Mouse (Mus musculus) liver, embryonic 16.5 days (tissue): ENCODE results near the gene Gm21761. TPM values are rescaled to one million over a fixed set of nuclear protein-coding genes. Genes with fewer than 3 reads are reported as not detected.
"Not testable (repeated sequence)": the region's sequence is repeated elsewhere in the genome, so short reads cannot be mapped to it uniquely, and the experiment has no call there.

Experiments used
- ATAC-seq: fragments of 200-750 bp; cut with Nextera tagmentation; 2 replicates; pipeline ENCODE4 v1.8.0; 2017; ENCODE audit warnings: low read depth, mild to moderate bottlenecking, moderate number of reproducible peaks, moderate library complexity
- H3K27ac ChIP-seq: fragments of 300-500 bp; sonication (generic); 2 replicates; pipeline ENCODE4 v1.5.1; 2014; ENCODE audit warnings: mild to moderate bottlenecking, low read length
- H3K27me3 ChIP-seq: fragments of 300-500 bp; sonication (generic); 2 replicates; pipeline ENCODE4 v1.6.1; 2014; ENCODE audit warnings: low read depth, low read length, mixed read lengths; ENCODE audit not compliant: control insufficient read depth, insufficient read depth
- H3K36me3 ChIP-seq: fragments of 300-500 bp; sonication (generic); 2 replicates; pipeline ENCODE4 v1.6.1; 2014; ENCODE audit warnings: mild to moderate bottlenecking; ENCODE audit not compliant: control insufficient read depth, insufficient read depth
- H3K4me1 ChIP-seq: fragments of 300-500 bp; sonication (generic); 2 replicates; pipeline ENCODE4 v1.6.1; 2014; ENCODE audit warnings: low read depth, low read length, mixed read lengths; ENCODE audit not compliant: control insufficient read depth
- H3K4me2 ChIP-seq: fragments of 300-500 bp; sonication (generic); 2 replicates; pipeline ENCODE4 v1.6.1; 2014; ENCODE audit warnings: low read depth, low read length, mixed read lengths
- H3K4me3 ChIP-seq: fragments of 300-500 bp; sonication (generic); 2 replicates; pipeline ENCODE4 v1.5.1; 2014; ENCODE audit warnings: low read depth, mild to moderate bottlenecking, low read length
- H3K9ac ChIP-seq: fragments of 300-500 bp; sonication (generic); 2 replicates; pipeline ENCODE4 v1.6.1; 2014; ENCODE audit warnings: low read depth, low read length
- H3K9me3 ChIP-seq: fragments of 300-500 bp; sonication (generic); replicated peaks from 2 replicates; pipeline ENCODE4 v1.6.1; 2016; ENCODE audit warnings: low read length; ENCODE audit not compliant: control insufficient read depth
- WGBS: fragments of 180-500 bp; shearing (Covaris S2); extraction: QIAGEN DNeasy Blood & Tissue Kit; methylation state at CpG from one replicate; pipeline ENCODE4 v1.1.7; 2014; ENCODE audit not compliant: insufficient replicate concordance; 5-methylcytosine and 5-hydroxymethylcytosine counted together
- polyA plus RNA-seq: library from polyadenylated mRNA; unstranded; fragments of >200 nt; fragmentation: Nextera tagmentation; extraction: Ambion mirVana; gene quantifications from 2 replicates; pipeline ENCODE4 v1.2.1, GENCODE M21; 2015

Gene Gm21761
- polyA plus RNA-seq, 1 experiment from 2014 or later, result not detected

DNA sequence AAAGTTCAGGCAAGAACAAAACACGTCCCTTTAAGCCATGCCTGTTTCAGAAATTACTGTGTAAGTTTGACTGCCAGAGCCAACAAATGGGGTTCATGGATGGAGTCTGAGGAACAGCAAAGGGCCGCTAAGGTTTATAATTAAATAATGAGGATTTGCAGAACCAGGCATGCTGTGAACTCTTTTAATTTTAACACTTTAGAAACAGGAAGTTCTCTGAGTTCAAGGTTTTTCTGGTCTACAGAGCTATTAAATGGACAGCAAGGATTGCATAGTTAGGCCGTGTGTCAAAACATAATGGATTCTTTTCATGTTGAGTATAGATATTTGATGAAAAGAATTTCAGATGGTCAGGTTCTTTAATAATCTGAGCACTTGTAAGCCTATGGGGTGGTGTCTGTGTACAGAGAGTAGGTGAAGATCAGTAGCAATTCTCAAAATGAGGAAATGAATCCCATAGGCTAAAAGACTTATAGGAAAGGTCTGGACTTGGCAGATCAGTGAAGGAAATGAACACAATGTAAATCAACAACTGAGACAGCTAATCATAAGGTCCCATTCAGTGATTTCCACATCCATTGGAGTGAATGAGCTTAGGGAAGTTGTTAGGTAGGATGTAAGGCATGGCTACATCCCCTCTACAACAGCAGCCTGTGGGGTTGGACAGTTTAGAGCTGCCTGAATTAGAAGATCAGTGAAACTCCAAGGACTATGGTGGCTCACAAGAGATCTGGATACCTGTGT lies 4.3 kb downstream of the Gm21761 start:
- H3K4me2 ChIP-seq, ATAC-seq, H3K36me3 ChIP-seq, H3K9ac ChIP-seq, H3K4me1 ChIP-seq, H3K27me3 ChIP-seq, H3K9me3 ChIP-seq, H3K4me3 ChIP-seq, H3K27ac ChIP-seq: not testable (repeated sequence)
- WGBS, result 37% methylated on average over 2 of the region's 3 CpGs

DNA sequence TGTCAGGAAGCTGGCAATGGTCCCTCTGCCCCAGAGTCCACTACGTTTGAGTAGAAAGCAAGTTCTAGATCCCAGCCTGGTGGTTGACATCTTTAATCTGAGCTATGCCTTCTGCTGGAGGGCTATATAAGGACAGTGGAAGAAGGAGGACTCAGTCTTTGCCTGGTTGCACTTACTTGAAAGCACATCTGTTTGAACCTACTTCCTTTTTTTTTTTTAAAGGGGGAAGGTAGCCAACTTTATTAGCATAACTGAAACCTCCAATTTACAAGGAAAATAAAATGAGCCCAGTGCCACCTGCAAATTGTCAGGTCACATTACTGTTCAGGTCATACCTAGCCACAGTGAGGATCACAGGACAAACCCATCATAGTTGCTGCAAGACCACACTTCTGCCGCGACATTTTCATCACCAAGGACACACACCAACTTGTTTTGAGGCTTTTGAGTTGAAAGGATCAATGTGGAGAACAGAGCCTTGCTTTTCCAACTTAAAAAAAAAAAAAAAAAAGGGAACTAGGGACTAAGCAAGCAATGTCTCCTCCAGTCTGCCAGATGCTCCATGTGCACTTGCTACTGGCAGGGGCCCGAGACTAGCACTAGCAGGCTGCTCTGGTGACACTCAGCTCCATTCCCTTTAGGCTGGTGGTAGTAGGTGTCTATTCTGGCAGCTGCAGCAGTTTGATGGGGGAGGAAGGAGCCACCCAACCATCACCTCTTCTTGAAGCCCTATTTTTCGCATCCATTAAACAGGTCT lies 11.9 kb downstream of the Gm21761 start:
- H3K4me2 ChIP-seq, H3K4me1 ChIP-seq, ATAC-seq, H3K27ac ChIP-seq, H3K9ac ChIP-seq, H3K27me3 ChIP-seq, H3K36me3 ChIP-seq, H3K9me3 ChIP-seq, H3K4me3 ChIP-seq: not testable (repeated sequence)
- 63% methylated on average over 4 of the region's 5 CpGs for WGBS

DNA sequence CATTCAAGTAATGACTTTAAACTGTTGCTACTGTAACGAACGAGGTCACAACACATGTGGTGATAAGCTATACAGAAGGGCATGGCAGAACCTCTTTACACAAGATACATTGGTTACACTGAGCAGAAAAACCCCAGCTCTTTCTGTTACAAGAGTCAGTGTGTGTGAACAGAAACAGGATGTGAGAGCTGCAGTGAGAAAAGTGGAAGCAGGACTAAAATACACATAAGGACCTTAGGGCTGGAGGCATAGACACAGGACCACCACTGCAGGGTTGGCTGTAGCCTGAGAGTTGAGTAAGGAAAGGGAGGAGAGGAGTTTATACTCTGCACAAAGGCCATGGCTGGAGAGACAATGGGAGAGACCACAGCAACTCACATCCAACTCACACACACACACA lies 12.6 kb downstream of the Gm21761 start:
- not testable (repeated sequence) for H3K4me3 ChIP-seq, H3K27ac ChIP-seq, H3K9ac ChIP-seq, ATAC-seq, H3K4me1 ChIP-seq, H3K27me3 ChIP-seq, H3K9me3 ChIP-seq, H3K36me3 ChIP-seq, H3K4me2 ChIP-seq
- WGBS, result 41% methylated on average over 2 of the region's 2 CpGs

DNA sequence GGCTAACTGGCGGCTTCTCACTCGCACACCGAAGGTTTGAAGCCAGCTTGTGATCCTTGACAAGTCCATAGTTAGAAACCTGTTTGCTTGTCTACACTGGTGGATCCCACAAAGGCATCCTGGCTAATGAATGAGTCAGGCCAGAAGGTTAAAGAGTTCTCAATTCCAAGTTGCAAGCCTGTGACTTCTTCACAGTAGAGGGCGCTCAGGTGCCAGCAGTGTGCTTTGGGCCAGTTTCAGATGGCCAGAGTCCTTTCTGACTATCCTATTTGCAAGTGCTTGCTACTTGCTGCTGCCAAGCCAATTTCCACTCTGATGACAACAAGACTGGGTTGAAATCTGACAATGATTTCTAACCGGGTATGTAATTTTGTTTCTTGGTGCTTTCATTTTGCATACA lies 30.5 kb downstream of the Gm21761 start:
- WGBS, result 49% methylated on average over 4 of the region's 5 CpGs
- H3K27ac ChIP-seq, H3K9ac ChIP-seq, H3K4me3 ChIP-seq, H3K4me1 ChIP-seq, H3K4me2 ChIP-seq, H3K36me3 ChIP-seq, ATAC-seq, H3K9me3 ChIP-seq, H3K27me3 ChIP-seq: not testable (repeated sequence)

DNA sequence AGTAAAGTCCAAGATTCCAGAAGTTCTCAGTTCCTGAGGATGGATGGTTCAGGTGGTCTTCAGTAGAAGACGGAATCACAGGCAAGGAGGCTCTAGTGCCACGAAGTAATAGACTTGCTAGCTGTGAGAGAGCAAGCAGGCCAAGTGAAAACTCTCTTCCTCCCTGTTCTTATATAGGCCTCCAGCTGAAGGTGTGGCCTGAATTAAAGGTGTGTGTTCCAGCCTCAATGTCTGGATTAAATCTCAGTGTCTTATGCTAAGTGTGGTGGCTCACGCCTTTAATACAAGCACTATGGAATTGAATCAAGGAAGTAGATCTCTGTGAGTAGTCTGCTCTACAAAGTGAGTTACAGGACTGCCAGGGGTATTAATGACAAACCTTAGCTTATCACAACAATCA lies 34.4 kb downstream of the Gm21761 start, which contains the start of gene Tcstv1:
Tcstv1 (minus strand) TSS at position 101 of the 400 bp plus-strand sequence.
- not testable (repeated sequence) for H3K4me1 ChIP-seq, H3K9me3 ChIP-seq, H3K27me3 ChIP-seq, H3K4me2 ChIP-seq, H3K4me3 ChIP-seq, H3K27ac ChIP-seq, H3K36me3 ChIP-seq, H3K9ac ChIP-seq, ATAC-seq
- WGBS, result 40% methylated on average over 3 of the region's 3 CpGs

DNA sequence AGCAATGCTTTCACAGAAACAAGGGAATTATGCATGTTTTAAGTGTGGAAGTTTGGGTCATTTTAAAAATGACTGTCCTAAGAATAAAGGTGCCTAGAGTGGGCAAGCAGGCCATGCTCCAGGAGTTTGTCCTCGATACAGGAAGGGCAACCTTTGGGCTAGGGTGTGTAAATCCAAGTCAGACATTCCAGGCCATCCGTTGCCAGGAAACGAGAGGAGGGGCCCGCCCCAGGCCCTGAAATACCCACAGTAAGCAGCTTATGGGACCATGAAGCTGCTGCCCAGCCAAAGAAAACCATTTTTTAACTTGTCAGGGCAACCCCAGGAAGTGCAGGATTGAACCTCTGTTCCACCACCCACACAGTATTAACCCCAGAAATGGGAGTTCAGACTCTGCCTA lies 42.2 kb downstream of the Gm21761 start:
- not testable (repeated sequence) for H3K9ac ChIP-seq, H3K27ac ChIP-seq, ATAC-seq, H3K4me3 ChIP-seq, H3K4me2 ChIP-seq, H3K9me3 ChIP-seq, H3K27me3 ChIP-seq, H3K4me1 ChIP-seq, H3K36me3 ChIP-seq
- WGBS, result 36% methylated on average over 4 of the region's 4 CpGs

DNA sequence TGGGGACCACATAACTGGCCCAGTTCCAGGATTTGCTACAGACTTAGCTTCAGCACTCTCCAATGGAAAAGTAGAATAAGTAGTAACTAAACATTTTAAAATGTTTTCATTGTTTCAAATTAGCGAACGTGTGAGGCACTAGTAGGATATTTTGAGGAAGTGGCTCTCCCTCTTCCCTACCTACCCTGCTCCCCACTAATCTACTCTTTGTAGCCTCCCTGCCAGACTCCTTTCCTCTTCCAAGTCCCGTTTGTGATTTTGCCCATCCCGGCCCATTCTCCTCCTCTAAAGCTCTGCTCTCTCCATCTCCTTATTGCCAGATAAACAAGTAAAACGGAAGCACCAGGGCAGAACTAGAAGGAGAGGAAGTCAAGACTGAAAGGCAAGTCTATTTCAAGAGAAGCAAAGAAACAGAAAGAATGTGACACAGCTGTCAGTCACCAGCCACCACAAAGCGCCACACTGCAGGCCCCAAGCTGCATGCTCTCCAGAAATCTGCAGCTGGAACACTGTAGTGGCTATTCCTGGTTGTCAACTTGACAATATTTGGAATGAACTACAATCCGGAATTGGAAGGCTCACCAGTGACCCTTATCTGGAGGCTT lies 64.6 kb downstream of the Gm21761 start:
- H3K4me3 ChIP-seq, H3K9me3 ChIP-seq, H3K4me2 ChIP-seq, H3K9ac ChIP-seq, H3K4me1 ChIP-seq, H3K27me3 ChIP-seq, H3K36me3 ChIP-seq, ATAC-seq, H3K27ac ChIP-seq: not testable (repeated sequence)
- WGBS, result 45% methylated on average over 6 of the region's 7 CpGs

DNA sequence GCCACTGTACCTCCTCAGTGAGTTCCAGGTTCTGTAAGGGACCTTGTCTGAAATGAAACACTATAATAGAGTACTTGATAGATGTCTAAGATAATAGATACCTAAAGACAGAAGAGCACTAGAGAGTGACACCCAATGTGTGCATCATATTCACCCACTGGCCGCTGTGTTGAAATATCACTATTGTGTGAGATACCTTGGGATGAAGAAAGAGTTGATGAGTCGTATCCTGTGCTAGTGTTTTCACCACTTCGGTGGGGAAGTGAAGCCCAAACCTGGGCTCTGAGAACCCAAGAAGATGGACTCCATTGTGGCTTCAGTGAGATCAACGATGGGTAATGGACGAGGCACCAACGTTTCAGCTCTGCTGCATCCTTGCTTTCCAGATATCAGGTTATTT lies 66.7 kb downstream of the Gm21761 start:
- H3K4me3 ChIP-seq, H3K36me3 ChIP-seq, H3K9ac ChIP-seq, H3K27ac ChIP-seq, H3K4me1 ChIP-seq, ATAC-seq, H3K4me2 ChIP-seq, H3K9me3 ChIP-seq, H3K27me3 ChIP-seq: not testable (repeated sequence)
- WGBS, result no CpG with 5 or more reads among the region's 6 CpGs
